Mouse (Mus musculus) lung, postnatal 0 days (tissue): ENCODE results near the gene Ppp2r5b.

ENCODE experiments used
- CTCF ChIP-seq: IDR thresholded peaks from 2 replicates; pipeline ENCODE4 v1.5.1; 2016; ENCODE audit warnings: antibody characterized with exemption, mild to moderate bottlenecking
- EP300 ChIP-seq: IDR thresholded peaks from 2 replicates; pipeline ENCODE4 v1.6.1; 2016; ENCODE audit warnings: antibody characterized with exemption, mild to moderate bottlenecking, control low read depth

- no peak for TF ChIP-seq CTCF
- TF ChIP-seq EP300, result no peak
Observed at GRCm38 (mm10) chr19:6184131-6184530, 51.5 kb downstream of the Ppp2r5b start, which contains the start of gene Majin.
